9 mouse cellular contexts compared by ENCODE assay signal in genomic region chr7:44839171-44839490, GRCm38 (mm10). TPM values are rescaled to one million over a fixed set of nuclear protein-coding genes. Genes with fewer than 3 reads are reported as not detected.
DNase-seq lines count a peak whose midpoint lies in the region; ATAC-seq and TF ChIP-seq lines count a peak whose summit lies in the region.
"Had no signal": no experiment of that assay in that cellular context is flagged by ENCODE, and none has a peak within 500 bp of the region (broad histone marks: within the 10 kb centered on the region; RNA-seq: fewer than 3 reads in every experiment).

No protein-coding gene starts in this region.

- H3K27me3 ChIP-seq in heart, embryonic 15.5 days, result peaks cover 17% of the 10 kb centered on the region
- peaks cover 43% of the 10 kb centered on the region for H3K27me3 ChIP-seq in embryonic facial prominence, embryonic 10.5 days (replicated peaks; ENCODE audit: low read depth, poor library complexity, severe bottlenecking)
- peaks cover 28% of the 10 kb centered on the region for H3K27me3 ChIP-seq in hindbrain, embryonic 15.5 days
- peaks cover 40% of the 10 kb centered on the region for H3K27me3 ChIP-seq in midbrain, embryonic 13.5 days
- H3K27me3 ChIP-seq in cerebellum, adult 2 months (ENCODE audit: control insufficient read depth, insufficient read depth, low read length), result no peaks in the 10 kb centered on the region
- H3K27me3 ChIP-seq: CH12.LX had no signal

- peak overlapping the region; percentile 76 for H3K4me2 ChIP-seq in heart, embryonic 15.5 days
- H3K4me2 ChIP-seq in hindbrain, embryonic 15.5 days, result peak overlapping the region; percentile 56
- H3K4me2 ChIP-seq in midbrain, embryonic 13.5 days (replicated peaks), result peak overlapping the region; percentile 60

- peak overlapping the region; percentile 46; the same call in 1 of the 2 replicates for H3K9ac ChIP-seq in heart, embryonic 15.5 days
- H3K9ac ChIP-seq in hindbrain, embryonic 15.5 days, result peak overlapping the region; percentile 21; the same call in 1 of the 2 replicates
- peak overlapping the region; percentile 62 for H3K9ac ChIP-seq in midbrain, embryonic 13.5 days (replicated peaks)

- H3K27ac ChIP-seq in heart, embryonic 15.5 days, result no peak overlapping the region
- no peak overlapping the region; the same call in 1 of the 2 replicates for H3K27ac ChIP-seq in embryonic facial prominence, embryonic 10.5 days (replicated peaks)
- H3K27ac ChIP-seq in hindbrain, embryonic 15.5 days (replicated peaks), result no peak overlapping the region
- H3K27ac ChIP-seq in midbrain, embryonic 13.5 days, result no peak overlapping the region
- H3K27ac ChIP-seq in cerebellum, adult 2 months (ENCODE audit: insufficient read depth, low read length), result no peak overlapping the region

- no peak for TF ChIP-seq POLR2A in cerebellum, adult 2 months (IDR thresholded peaks at IDR 0.05; ENCODE audit: borderline replicate concordance, insufficient read depth, low read length)

- ATAC-seq in heart, embryonic 15.5 days (replicated peaks; ENCODE audit: insufficient number of reproducible peaks, insufficient read depth, low FRiP score, low read depth), result no peak
- no peak for ATAC-seq in hindbrain, embryonic 15.5 days (ENCODE audit: low FRiP score, low read depth)
- ATAC-seq in midbrain, embryonic 13.5 days, result 0 out of 2 replicates have a peak, but pooled peaks have one; percentile 0

- H3K9me3 ChIP-seq in heart, embryonic 15.5 days (replicated peaks), result no peaks in the 10 kb centered on the region
- H3K9me3 ChIP-seq in embryonic facial prominence, embryonic 10.5 days, result no peaks in the 10 kb centered on the region
- H3K9me3 ChIP-seq in hindbrain, embryonic 15.5 days, result no peaks in the 10 kb centered on the region
- H3K9me3 ChIP-seq in midbrain, embryonic 13.5 days, result no peaks in the 10 kb centered on the region

- intact Hi-C loops in heart, postnatal 36 days (cut with DNase I), result no loop called here

- H3K36me3 ChIP-seq in heart, embryonic 15.5 days, result peaks cover 23% of the 10 kb centered on the region
- peaks cover 47% of the 10 kb centered on the region for H3K36me3 ChIP-seq in embryonic facial prominence, embryonic 10.5 days (replicated peaks)
- H3K36me3 ChIP-seq in hindbrain, embryonic 15.5 days, result peaks cover 26% of the 10 kb centered on the region
- peaks cover 39% of the 10 kb centered on the region for H3K36me3 ChIP-seq in midbrain, embryonic 13.5 days

- no peak for DNase-seq in heart, postnatal 36 days
- no peak for DNase-seq in embryonic facial prominence, embryonic 10.5 days (ENCODE audit: low spot score)
- DNase-seq in left cerebral cortex, adult 18-20 months (ENCODE audit: low spot score in 2 of 2), result no peak
- DNase-seq in gastrocnemius, adult 8-10 months (ENCODE audit: low spot score in 2 of 2), result no peak
- DNase-seq in cerebellum, adult 2 months, result no peak

- 36% methylated on average over 11 of the region's 11 CpGs for WGBS in heart, embryonic 15.5 days
- WGBS in embryonic facial prominence, embryonic 10.5 days, result 25% methylated on average over 11 of the region's 11 CpGs
- WGBS in hindbrain, embryonic 15.5 days, result 30% methylated on average over 11 of the region's 11 CpGs
- 29% methylated on average over 11 of the region's 11 CpGs for whole genome bisulfite sequencing in midbrain, embryonic 13.5 days
- 44% methylated on average over 11 of the region's 11 CpGs for WGBS in cerebellum, adult 2 months

- TF ChIP-seq CTCF in cerebellum, adult 2 months (IDR thresholded peaks at IDR 0.05; ENCODE audit: borderline replicate concordance, insufficient read depth, low read depth, low read length), result no peak

- H3K4me1 ChIP-seq in heart, embryonic 15.5 days (replicated peaks), result peaks cover 17% of the 10 kb centered on the region
- peaks cover 32% of the 10 kb centered on the region for H3K4me1 ChIP-seq in embryonic facial prominence, embryonic 10.5 days
- H3K4me1 ChIP-seq in hindbrain, embryonic 15.5 days (replicated peaks), result peaks cover 15% of the 10 kb centered on the region
- peaks cover 18% of the 10 kb centered on the region for H3K4me1 ChIP-seq in midbrain, embryonic 13.5 days (replicated peaks)
- no peaks in the 10 kb centered on the region; the same call in 1 of the 2 replicates for H3K4me1 ChIP-seq in cerebellum, adult 2 months (ENCODE audit: control insufficient read depth, insufficient read depth, low read length)

- peak overlapping the region; percentile 34 for H3K4me3 ChIP-seq in heart, embryonic 15.5 days
- peak overlapping the region; percentile 53 for H3K4me3 ChIP-seq in embryonic facial prominence, embryonic 10.5 days
- H3K4me3 ChIP-seq in hindbrain, embryonic 15.5 days, result peak overlapping the region; percentile 19
- H3K4me3 ChIP-seq in midbrain, embryonic 13.5 days (replicated peaks), result peak overlapping the region; percentile 32
- H3K4me3 ChIP-seq in cerebellum, adult 2 months (replicated peaks; ENCODE audit: insufficient read depth, low read depth, low read length), result no peak overlapping the region

RNA-seq across cellular contexts. Expression of gene Akt1s1, which starts 9.7 kb away (rescaled TPM):
- polyA plus RNA-seq in heart, embryonic 15.5 days (2015; fragmentation: Nextera tagmentation; extraction: Ambion mirVana), result 91.7 and 97.8 TPM in 2 replicates
- total RNA-seq in heart, postnatal 36 days (2021), result 10 to 100 TPM; 73.6 to 75.4 TPM
- polyA plus RNA-seq in embryonic facial prominence, embryonic 10.5 days (2016; fragmentation: Nextera tagmentation; extraction: Ambion mirVana), result 92.2 and 95.4 TPM in 2 replicates
- 90.1 and 99.1 TPM in 2 replicates for polyA plus RNA-seq in hindbrain, embryonic 15.5 days (2015; fragmentation: Nextera tagmentation; extraction: Ambion mirVana)
- 78.9 and 88.2 TPM in 2 replicates for polyA plus RNA-seq in midbrain, embryonic 13.5 days (2015; fragmentation: Nextera tagmentation; extraction: Ambion mirVana)
- total RNA-seq in left cerebral cortex, adult 18-20 months (2021), result 10 to 100 TPM; 67.9 to 70.1 TPM
- total RNA-seq in gastrocnemius, adult 8-10 months (2022), result 100 to 1,000 TPM; 139 to 158 (median 141) TPM
- 78.3 and 83.6 TPM in 2 replicates for polyA plus RNA-seq in cerebellum, adult 2 months (2012; rRNA removed)

RNA-seq across cellular contexts. Expression of gene Tbc1d17, which starts 9.7 kb away (rescaled TPM):
- 53.2 and 63.4 TPM in 2 replicates for polyA plus RNA-seq in heart, embryonic 15.5 days (2015; fragmentation: Nextera tagmentation; extraction: Ambion mirVana)
- total RNA-seq in heart, postnatal 36 days (2021), result 10 to 100 TPM; 58.1 to 59.1 TPM
- 77.2 and 82.7 TPM in 2 replicates for polyA plus RNA-seq in embryonic facial prominence, embryonic 10.5 days (2016; fragmentation: Nextera tagmentation; extraction: Ambion mirVana)
- polyA plus RNA-seq in hindbrain, embryonic 15.5 days (2015; fragmentation: Nextera tagmentation; extraction: Ambion mirVana), result 109 and 118 TPM in 2 replicates
- 109 and 110 TPM in 2 replicates for polyA plus RNA-seq in midbrain, embryonic 13.5 days (2015; fragmentation: Nextera tagmentation; extraction: Ambion mirVana)
- total RNA-seq in left cerebral cortex, adult 18-20 months (2021), result 10 to 100 TPM; 70.4 to 89.3 TPM
- 10 to 100 TPM; 58.9 to 71.3 (median 63.3) TPM for total RNA-seq in gastrocnemius, adult 8-10 months (2022)
- 119 and 123 TPM in 2 replicates for polyA plus RNA-seq in cerebellum, adult 2 months (2012; rRNA removed)

RNA-seq across cellular contexts. Expression of gene Pnkp, which starts 17.8 kb away (rescaled TPM):
- polyA plus RNA-seq in heart, embryonic 15.5 days (2015; fragmentation: Nextera tagmentation; extraction: Ambion mirVana), result 22.4 and 28.7 TPM in 2 replicates
- 10 to 100 TPM; 18.6 to 21.1 TPM for total RNA-seq in heart, postnatal 36 days (2021)
- polyA plus RNA-seq in embryonic facial prominence, embryonic 10.5 days (2016; fragmentation: Nextera tagmentation; extraction: Ambion mirVana), result 34.4 and 36.3 TPM in 2 replicates
- polyA plus RNA-seq in hindbrain, embryonic 15.5 days (2015; fragmentation: Nextera tagmentation; extraction: Ambion mirVana), result 29.1 and 30.6 TPM in 2 replicates
- 32.3 and 38.5 TPM in 2 replicates for polyA plus RNA-seq in midbrain, embryonic 13.5 days (2015; fragmentation: Nextera tagmentation; extraction: Ambion mirVana)
- 10 to 100 TPM; 27.1 to 27.7 TPM for total RNA-seq in left cerebral cortex, adult 18-20 months (2021)
- 10 to 100 TPM; 21.2 to 23.9 (median 22.4) TPM for total RNA-seq in gastrocnemius, adult 8-10 months (2022)
- 38.3 and 46.7 TPM in 2 replicates for polyA plus RNA-seq in cerebellum, adult 2 months (2012; rRNA removed)

RNA-seq across cellular contexts. Expression of gene Atf5, which starts 22.7 kb away (rescaled TPM):
- polyA plus RNA-seq in heart, embryonic 15.5 days (2015; fragmentation: Nextera tagmentation; extraction: Ambion mirVana), result 2.5 TPM in 2 replicates
- 10 to 100 TPM; 54.3 to 62.0 TPM for total RNA-seq in heart, postnatal 36 days (2021)
- 3.2 and 3.6 TPM in 2 replicates for polyA plus RNA-seq in embryonic facial prominence, embryonic 10.5 days (2016; fragmentation: Nextera tagmentation; extraction: Ambion mirVana)
- polyA plus RNA-seq in hindbrain, embryonic 15.5 days (2015; fragmentation: Nextera tagmentation; extraction: Ambion mirVana), result 3.9 and 4.0 TPM in 2 replicates
- 3.8 and 5.4 TPM in 2 replicates for polyA plus RNA-seq in midbrain, embryonic 13.5 days (2015; fragmentation: Nextera tagmentation; extraction: Ambion mirVana)
- total RNA-seq in left cerebral cortex, adult 18-20 months (2021), result 10 to 100 TPM; 21.2 to 27.8 TPM
- total RNA-seq in gastrocnemius, adult 8-10 months (2022), result 10 to 100 TPM; 71.2 to 97.1 (median 77.4) TPM
- 19.6 and 23.8 TPM in 2 replicates for polyA plus RNA-seq in cerebellum, adult 2 months (2012; rRNA removed)

RNA-seq across cellular contexts. Expression of gene Il4i1, which starts 22.9 kb away (rescaled TPM):
- 1.1 and 3.2 TPM in 2 replicates for polyA plus RNA-seq in heart, embryonic 15.5 days (2015; fragmentation: Nextera tagmentation; extraction: Ambion mirVana)
- under 1 TPM; 0.89 TPM for total RNA-seq in heart, postnatal 36 days (2021)
- 1.0 and 1.5 TPM in 2 replicates for polyA plus RNA-seq in embryonic facial prominence, embryonic 10.5 days (2016; fragmentation: Nextera tagmentation; extraction: Ambion mirVana)
- 1.0 and 1.3 TPM in 2 replicates for polyA plus RNA-seq in hindbrain, embryonic 15.5 days (2015; fragmentation: Nextera tagmentation; extraction: Ambion mirVana)
- polyA plus RNA-seq in midbrain, embryonic 13.5 days (2015; fragmentation: Nextera tagmentation; extraction: Ambion mirVana), result 2.0 and 2.1 TPM in 2 replicates
- total RNA-seq in left cerebral cortex, adult 18-20 months (2021), result 1 to 10 TPM; 1.8 to 2.3 TPM
- total RNA-seq in gastrocnemius, adult 8-10 months (2022), result 1 to 10 TPM; 1.8 to 4.4 (median 2.6) TPM
- 1.4 and 1.9 TPM in 2 replicates for polyA plus RNA-seq in cerebellum, adult 2 months (2012; rRNA removed)
